Mouse (Mus musculus) embryonic fibroblast, embryonic 13.5 days (primary cell): ENCODE measurements around the gene Pou6f1.

Experiments used
- CTCF ChIP-seq: IDR thresholded peaks from 2 replicates; pipeline ENCODE4 v1.5.1; 2011; ENCODE audit warnings: mild to moderate bottlenecking, control low read depth, low read length, moderate library complexity, borderline replicate concordance; ENCODE audit not compliant: insufficient read depth
- POLR2A ChIP-seq: IDR thresholded peaks from 2 replicates; pipeline ENCODE4 v1.6.1; 2011; ENCODE audit warnings: low read depth, mild to moderate bottlenecking, control low read depth, low read length, moderate library complexity

DNA sequence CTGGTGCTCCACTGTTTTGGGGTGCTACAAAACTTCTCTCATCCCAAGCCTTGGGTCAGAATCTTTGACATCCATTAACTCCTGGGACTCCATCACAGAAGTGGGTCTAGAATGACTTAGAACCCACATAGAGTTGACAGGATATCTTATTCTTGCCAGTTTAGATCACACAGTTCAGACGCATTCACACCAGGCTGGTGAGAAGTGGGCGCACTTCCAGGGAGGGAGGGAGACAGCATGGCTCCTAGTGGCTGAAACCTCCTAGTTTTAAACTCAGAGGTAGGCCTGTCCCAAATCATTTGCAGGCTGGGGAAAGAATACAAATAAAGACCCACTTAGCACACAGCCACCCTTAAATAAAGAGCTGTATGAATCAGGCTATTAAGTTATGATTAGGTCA is 25.4 kb downstream of the Pou6f1 start:
- no peak for TF ChIP-seq CTCF
- TF ChIP-seq POLR2A, result no peak
